Mouse (Mus musculus): Measurements from ENCODE around the gene Gm9789. TPM values are rescaled to one million over a fixed set of nuclear protein-coding genes. Genes with fewer than 3 reads are reported as not detected.
"Not testable (repeated sequence)": the region's sequence is repeated elsewhere in the genome, so short reads cannot be mapped to it uniquely, and the experiment has no call there.

Gene Gm9789
- total RNA-seq (2021), result not detected
- long read RNA-seq, experiment 1, result 0 reads
- long read RNA-seq, experiment 2, result 0 reads

GRCm38 (mm10) chr16:89157652-89158051 is at the start of gene Gm9789:
TSS of gene Gm9789 (plus strand) at chr16:89157952.
- intact Hi-C loops (cut with DNase I), result no loop called here
- TF ChIP-seq CTCF (IDR thresholded peaks at IDR 0.05), result no peak
- DNase-seq, result no peak

DNA sequence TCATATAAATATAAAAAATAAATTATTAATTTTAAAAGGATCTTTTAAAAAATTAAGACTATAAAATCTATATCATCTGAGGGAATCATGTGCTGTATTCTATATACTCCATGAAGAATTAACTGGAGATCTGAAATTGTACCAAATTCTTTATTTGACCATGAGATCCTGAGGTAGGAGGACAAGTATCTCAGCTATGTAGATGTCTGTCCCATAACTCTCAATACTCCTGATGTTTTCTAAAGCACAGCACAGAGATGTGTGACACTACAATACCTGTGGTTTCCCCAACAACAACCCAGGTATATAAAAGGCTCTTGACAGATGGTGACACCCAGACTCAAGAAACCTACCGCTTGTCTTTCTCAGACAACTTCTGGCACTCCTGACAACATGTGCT is 17.2 kb upstream of the Gm9789 start, which contains the start of gene Gm6358:
TSS of gene Gm6358 (plus strand) at position 301 of the 400 bp plus-strand sequence.
- no peak for TF ChIP-seq CTCF (IDR thresholded peaks at IDR 0.05)
- Histone ChIP-seq H3K4me3 (no peak within 1 kb of the TSS), H3K27ac (no peak within 1 kb of the TSS)
- DNase-seq, result no peak
- intact Hi-C loops (cut with DNase I), result no loop called here

More at GRCm38 (mm10) chr16:89157652-89158051, at the start of gene Gm9789:
- no peak within 1 kb of the TSS for H3K4me3 ChIP-seq
- no peak within 1 kb of the TSS for H3K27ac ChIP-seq

- no peak within 1 kb of the TSS for H3K4me3 ChIP-seq
- no peak for TF ChIP-seq CTCF (IDR thresholded peaks at IDR 0.05)
- DNase-seq, result no peak
- intact Hi-C loops (cut with DNase I), result no loop called here
- H3K27ac ChIP-seq, result no peak within 1 kb of the TSS
Observed at GRCm38 (mm10) chr16:89150786-89151185, 7.0 kb upstream of the Gm9789 start, which contains the start of gene Gm10061. TSS of gene Gm10061 (plus strand) at chr16:89151086.

DNA sequence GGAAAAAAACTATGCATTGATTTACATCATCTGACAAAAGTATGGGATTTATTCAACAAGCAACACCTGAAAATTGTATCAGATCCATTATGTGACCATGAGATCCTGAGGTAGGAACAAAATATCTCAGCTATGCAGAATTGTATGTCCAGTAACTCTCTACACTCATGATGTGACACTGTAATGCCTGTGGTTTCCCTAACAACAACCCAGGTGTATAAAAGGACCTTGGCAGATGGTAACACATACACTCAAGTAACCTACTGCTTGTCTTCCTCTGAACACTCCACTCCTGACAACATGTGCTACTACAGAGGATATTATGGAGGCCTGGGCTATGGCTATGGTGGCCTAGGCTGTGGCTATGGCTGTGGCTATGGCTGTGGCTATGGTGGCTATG is 11.4 kb downstream of the Gm9789 start, which contains the start of gene Gm7735:
TSS of gene Gm7735 (plus strand) at position 301 of the 400 bp plus-strand sequence.
- H3K4me3 ChIP-seq; DNase-seq; intact Hi-C loops (cut with DNase I); H3K27ac ChIP-seq: not testable (repeated sequence)

GRCm38 (mm10) chr16:89174435-89174834 is 16.7 kb downstream of the Gm9789 start, which contains the start of gene 1110057P08Rik:
TSS of gene 1110057P08Rik (plus strand) at chr16:89174735.
- H3K4me3 ChIP-seq, result no peak within 1 kb of the TSS
- intact Hi-C loops (cut with DNase I), result no loop called here
- DNase-seq, result no peak
- no peak for TF ChIP-seq CTCF (IDR thresholded peaks at IDR 0.05)
- H3K27ac ChIP-seq, result no peak within 1 kb of the TSS

DNA sequence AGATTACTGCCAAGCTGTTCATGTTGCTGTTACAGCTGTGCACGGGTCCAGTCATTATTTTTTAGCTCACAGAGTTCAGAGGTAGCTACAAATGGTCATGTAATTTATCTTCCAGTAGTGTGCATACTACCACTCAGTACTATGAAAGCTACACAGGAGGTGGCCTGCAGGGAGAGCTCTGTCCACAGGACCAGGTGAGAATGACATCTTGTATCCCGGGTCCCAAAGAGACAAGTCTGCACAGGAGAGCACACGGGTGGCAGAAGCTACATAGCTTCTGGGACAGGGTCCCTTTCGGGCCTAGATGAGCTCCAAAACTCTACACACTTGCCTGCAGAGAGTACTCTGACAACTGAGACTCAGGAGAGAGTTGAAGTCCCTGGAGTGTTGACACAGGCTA is 30.9 kb downstream of the Gm9789 start:
- Histone ChIP-seq H3K27ac (no peak overlapping the region), H3K4me3 (no peak overlapping the region)
- DNase-seq, result no peak
- TF ChIP-seq CTCF (IDR thresholded peaks at IDR 0.05), result no peak
- intact Hi-C loops (cut with DNase I), result no loop called here

GRCm38 (mm10) chr16:89205561-89205960 is 47.8 kb downstream of the Gm9789 start, which contains the start of gene Krtap20-2:
TSS of gene Krtap20-2 (plus strand) at chr16:89205861.
- intact Hi-C loops (cut with DNase I), result no loop called here
- Histone ChIP-seq H3K27ac (no peak within 1 kb of the TSS), H3K4me3 (no peak within 1 kb of the TSS)
- TF ChIP-seq CTCF (IDR thresholded peaks at IDR 0.05), result no peak
- DNase-seq, result no peak

Other genes starting within 250 kb of the Gm9789 start
- not detected for gene Krtap19-9b, start 225.7 kb upstream of the Gm9789 start, total RNA-seq (2021)
- gene Krtap16-3, start 195.1 kb upstream of the Gm9789 start, total RNA-seq (2021), result not detected
- gene Krtap22-2, start 147.2 kb upstream of the Gm9789 start, total RNA-seq (2021), result not detected
- not detected for gene Gm10229, start 142.7 kb upstream of the Gm9789 start, total RNA-seq (2021)
- gene Krtap6-1, start 126.3 kb upstream of the Gm9789 start, total RNA-seq (2021), result not detected
- not detected for gene Gm10228, start 116.5 kb upstream of the Gm9789 start, total RNA-seq (2021)
- gene Krtap6-5, start 110.1 kb upstream of the Gm9789 start, total RNA-seq (2021), result not detected
- not detected for gene 1110025L11Rik, start 94.0 kb upstream of the Gm9789 start, total RNA-seq (2021)
- not detected for gene Krtap6-3, start 73.9 kb upstream of the Gm9789 start, total RNA-seq (2021)
- gene Gm6358, start 17.1 kb upstream of the Gm9789 start, total RNA-seq (2021), result not detected
- gene Gm10061, start 6.9 kb upstream of the Gm9789 start, total RNA-seq (2021), result not detected
- gene Gm7735, start 11.5 kb downstream of the Gm9789 start, total RNA-seq (2021), result not detected
- gene 1110057P08Rik, start 16.8 kb downstream of the Gm9789 start, total RNA-seq (2021), result not detected
- gene Krtap20-2, start 47.9 kb downstream of the Gm9789 start, total RNA-seq (2021), result not detected
- not detected for gene Krtap21-1, start 245.9 kb downstream of the Gm9789 start, total RNA-seq (2021)

All from gastrocnemius, adult 2 months (tissue).